Mouse (Mus musculus): Measurements from ENCODE around the gene Pusl1.

Pusl1 gene

DNA sequence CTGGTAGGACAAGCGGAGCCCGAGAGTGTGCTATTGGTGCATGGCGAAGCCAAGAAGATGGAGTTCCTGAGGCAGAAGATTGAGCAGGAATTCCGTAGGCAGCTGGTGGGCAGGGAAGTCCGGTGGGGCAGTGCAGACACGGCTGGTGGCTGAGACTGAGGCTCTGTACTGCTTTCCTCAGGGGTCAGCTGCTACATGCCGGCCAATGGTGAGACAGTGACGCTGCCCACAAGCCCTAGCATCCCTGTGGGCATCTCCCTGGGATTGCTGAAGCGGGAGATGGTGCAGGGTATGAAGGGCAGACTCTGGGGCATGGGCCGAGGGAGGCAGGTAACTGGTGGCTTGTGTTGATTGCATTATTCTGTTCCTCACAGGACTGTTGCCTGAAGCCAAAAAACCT lies 3.9 kb downstream of the Pusl1 start:
- no peak for DNase-seq (ENCODE audit: low spot score)

DNA sequence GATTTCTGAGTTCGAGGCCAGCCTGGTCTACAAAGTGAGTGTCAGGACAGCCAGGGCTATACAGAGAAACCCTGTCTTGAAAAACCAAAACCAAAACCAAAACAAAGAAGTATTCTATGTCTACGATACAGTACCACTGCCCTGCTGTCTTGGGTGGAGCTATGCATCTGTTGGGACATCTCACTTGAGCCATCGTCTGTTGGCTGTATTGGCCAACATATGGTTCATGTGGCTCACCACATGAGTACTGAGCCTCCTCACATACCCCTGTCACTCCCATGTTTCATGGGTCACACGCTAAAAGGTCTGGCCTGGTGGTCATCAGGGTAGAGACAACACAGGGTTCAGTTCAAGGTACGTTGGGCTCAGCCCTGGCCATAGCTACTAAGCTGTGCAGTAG lies 5.3 kb downstream of the Pusl1 start:
- no peak for DNase-seq (ENCODE audit: low spot score)

DNA sequence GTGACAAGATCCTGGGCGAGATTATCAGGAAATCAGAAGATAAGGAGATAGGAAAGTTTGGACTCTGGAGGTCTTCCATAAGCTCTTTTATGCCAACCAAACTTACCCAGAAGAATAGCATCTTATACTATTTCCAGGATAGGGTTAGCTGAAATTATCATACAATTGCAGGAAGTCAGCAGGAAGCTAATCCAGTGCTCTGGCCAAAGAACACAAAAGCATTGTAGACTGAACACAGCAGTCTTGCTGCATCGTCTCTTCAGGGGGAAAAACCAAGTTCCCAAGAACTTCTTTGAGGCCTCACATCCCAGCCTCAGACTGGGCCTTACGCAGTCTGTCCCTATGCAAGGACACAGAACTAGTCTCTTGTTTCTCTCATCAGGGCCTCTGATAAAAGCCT lies 8.0 kb downstream of the Pusl1 start:
- DNase-seq (ENCODE audit: low spot score), result no peak

DNA sequence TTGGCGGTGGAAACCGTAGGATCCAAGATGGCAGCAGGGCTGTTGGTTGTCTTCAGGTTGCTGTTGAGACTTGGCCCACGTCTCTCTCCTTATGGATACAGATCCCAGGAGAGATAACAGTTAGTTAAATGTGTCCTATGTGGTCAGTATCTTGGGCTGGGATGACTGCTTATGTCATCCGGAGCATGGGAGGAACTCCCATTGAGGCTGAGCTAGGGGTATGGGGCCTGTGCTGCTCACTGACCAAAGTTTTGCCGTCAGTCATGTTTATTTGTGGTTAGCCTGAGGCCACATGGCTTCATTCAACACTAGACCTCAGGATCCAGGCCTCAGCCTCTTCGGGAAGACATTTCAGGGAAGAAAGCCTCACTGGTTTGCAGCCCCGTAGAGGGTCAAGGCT lies 20.2 kb downstream of the Pusl1 start:
- no peak for DNase-seq (ENCODE audit: low spot score)

DNA sequence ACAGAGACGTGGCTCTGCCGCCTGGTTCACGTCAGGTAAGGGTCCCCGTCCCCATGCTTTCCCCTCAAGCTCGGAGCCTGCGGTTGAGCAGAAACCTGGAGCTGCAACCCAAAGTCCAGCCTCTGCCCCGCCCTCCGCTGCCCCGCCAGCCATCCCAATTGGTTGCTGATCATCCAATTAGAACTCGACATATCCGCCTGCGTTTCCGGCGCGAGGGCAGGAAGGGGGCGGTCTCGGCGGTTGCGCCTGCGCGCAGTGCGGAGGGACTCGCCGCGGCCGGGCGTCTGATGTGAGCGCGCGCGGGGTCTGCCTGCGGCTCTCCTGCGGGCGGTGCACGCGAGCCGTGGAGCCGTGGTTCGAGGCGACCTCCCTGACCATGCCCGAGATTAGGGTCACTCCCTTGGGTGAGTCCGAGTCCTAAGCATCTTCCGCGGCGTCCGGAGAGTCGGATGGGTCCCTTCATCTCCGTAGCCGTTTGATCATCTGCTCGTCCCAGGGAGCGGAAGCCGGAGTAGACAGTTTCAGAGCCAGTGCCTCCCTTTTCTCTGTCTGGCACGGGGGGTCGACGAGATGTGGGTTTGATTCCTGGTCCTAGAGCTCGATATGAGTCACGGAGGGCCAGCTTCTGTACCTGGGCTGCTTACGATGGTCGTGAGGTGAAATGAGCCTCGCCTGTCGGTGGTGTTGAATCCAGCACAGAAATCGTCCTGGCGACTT lies 22.1 kb downstream of the Pusl1 start, which contains the start of the genes Cptp and Ints11:
Cptp (minus strand) TSS at position 124 of the 717 bp plus-strand sequence.
Ints11 (plus strand) TSS at position 230 of the 717 bp plus-strand sequence.
- DNase-seq (ENCODE audit: low spot score), result peak; percentile 84

DNA sequence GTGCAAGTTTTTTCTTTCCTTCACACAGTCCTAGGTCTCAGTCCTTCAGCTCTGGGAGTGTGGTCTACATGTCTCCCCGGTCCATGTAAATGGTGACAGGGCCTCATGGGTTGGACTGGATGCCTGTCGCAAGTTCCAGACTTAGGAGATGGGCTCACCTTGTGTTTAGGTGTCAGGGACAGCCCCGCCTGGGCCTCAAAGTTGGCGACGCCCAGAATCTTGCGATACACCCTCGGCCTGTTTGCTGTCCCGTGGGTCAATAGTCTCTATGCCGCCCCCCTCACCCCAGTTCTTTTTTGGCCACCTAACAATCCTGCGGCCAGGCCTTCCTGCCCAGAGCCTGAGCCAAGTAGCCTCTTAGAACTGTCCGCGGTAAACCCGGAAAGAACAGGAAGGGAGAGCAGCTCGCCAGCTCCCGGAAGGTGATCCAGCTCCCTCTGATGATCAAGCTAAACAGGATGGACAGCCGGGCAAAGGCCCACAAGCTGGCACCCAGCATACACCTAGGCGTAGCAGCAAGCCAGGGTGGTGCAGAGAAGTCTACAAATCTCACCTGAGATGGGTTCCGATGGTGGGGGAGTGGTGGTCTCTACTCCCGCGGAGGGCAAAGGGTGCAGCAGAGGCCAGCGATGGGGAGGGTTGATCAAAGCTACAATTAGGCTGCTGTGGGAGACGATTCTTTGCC lies 22.8 kb downstream of the Pusl1 start:
- DNase-seq (ENCODE audit: low spot score), result no peak

DNA sequence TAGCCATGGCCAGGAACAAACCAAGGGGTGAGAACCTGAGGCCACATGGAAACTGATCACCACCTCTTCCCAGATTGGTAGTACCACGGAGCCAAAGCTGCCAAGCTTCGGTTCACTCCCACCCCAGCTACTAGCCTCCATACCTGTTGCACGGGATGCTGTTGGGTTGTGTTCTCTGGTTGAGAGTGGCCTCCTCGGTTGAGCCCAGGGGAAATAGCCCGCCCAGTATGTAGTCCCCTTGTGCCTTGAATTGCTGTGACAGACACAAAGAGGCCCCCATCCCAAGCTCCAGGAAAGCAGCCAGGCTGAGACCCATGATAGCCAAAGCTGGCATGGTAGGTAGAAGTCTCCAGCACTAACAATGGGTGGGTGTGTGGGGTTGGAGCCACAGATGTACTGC lies 28.6 kb downstream of the Pusl1 start, which contains the start of gene Tas1r3:
Tas1r3 (minus strand) TSS at position 362 of the 400 bp plus-strand sequence.
- no peak for DNase-seq (ENCODE audit: low spot score)

DNA sequence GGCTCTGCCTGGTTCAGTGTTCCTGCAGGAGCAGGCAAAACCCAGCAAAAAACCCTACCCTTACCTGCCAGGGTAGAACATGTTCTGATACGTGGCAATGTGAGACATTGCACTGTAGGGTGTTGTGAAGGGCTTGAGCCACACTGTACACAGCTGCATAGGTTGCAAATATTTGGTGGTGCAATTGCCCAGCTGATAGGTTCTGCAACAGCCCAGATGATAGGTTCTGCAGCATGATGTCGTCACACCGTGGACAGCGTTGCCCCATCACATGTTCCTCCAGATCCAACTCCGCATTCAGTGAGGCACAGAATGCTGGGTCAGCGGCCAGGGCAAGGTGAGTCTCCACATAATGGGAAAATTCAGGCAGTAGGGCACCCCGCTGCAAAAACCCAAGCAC lies 29.8 kb downstream of the Pusl1 start:
- DNase-seq (ENCODE audit: low spot score), result no peak

DNA sequence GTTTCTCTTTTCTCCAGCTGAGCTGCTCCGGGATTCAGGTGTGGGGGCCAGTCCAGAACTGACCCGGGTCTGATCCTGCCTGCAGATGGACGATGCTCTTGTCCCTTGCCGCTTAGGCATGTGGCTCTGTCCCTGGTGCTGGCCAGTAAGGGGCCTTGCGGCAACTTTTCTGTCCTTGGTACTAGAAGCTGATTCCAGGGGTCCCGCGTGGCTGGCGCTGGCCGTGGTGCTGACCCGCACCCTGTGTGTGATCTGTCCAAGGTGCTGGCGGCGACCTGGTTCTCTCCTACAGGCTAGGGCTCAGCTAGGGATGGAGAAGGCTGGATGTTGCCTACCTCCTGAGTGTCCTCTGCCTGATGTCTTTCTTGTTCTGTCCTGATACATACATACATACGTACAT lies 32.3 kb downstream of the Pusl1 start:
- no peak for DNase-seq (ENCODE audit: low spot score)

DNA sequence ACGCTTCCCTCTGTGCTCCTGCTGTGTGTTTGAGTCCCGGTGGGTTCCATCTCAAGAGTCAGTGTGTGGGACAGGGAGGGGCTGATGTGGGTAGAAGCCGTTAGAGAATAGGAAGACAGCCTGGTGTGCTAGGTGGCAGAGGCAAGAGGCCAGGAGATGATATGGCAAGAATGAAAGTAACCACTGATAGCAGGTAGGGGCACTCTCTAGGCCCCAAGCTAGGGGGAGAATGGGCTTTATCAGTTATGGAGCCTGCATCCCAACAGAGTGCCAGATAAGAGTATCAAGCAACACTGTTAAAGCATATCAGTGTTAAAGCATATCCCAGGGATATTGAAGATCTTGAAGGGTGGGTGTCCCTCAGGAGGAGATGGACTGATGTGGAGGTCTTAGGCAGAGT lies 34.7 kb downstream of the Pusl1 start:
- no peak for DNase-seq (ENCODE audit: low spot score)

DNA sequence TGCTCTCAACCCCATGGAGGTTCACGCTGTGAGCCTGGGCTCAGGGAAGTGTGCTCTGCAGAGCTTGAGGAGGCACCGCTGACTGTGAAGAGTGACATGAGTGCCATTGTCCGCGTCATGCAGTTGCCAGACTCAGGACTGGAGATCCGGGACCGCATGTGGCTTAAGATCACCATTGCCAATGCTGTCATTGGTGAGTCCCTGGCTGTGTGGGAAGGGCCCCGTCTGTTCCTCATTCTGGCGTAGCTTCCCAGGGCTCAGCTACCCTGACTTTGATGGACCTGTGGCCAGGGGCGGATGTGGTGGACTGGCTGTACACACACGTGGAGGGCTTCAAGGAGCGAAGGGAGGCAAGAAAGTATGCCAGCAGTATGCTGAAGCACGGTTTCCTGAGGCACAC lies 35.5 kb downstream of the Pusl1 start:
- no peak for DNase-seq (ENCODE audit: low spot score)

DNA sequence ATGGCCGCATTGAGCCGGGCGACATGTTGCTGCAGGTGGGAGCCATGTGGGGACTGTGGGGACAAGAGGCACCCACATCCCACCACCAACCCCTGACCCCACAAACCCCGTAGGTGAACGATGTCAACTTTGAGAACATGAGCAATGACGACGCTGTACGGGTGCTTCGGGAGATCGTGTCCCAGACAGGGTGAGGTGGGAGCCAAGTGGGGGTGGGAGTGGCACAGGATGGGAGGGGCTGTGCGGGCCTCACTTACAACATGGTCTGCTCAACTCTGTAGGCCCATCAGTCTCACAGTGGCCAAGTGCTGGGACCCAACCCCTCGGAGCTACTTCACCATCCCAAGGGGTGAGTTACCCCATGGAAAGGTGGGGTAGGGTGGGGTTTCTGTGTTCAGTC lies 36.6 kb downstream of the Pusl1 start:
- DNase-seq (ENCODE audit: low spot score), result no peak

DNA sequence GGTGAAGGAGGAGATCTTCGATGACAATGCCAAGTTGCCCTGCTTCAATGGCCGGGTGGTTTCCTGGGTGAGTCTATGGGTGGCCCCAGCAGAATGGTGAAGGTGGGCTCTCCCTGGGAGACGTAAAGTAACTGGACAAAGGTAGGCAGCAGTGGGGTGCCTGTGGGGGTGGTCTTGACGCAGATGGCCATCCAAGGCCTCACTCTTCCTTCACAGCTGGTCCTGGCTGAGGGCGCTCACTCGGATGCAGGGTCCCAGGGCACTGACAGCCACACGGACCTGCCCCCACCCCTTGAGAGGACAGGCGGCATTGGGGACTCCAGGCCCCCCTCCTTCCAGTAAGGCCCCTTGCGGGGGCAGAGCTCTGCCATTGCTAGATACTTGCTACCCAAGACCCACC lies 38.2 kb downstream of the Pusl1 start:
- DNase-seq (ENCODE audit: low spot score), result no peak

DNA sequence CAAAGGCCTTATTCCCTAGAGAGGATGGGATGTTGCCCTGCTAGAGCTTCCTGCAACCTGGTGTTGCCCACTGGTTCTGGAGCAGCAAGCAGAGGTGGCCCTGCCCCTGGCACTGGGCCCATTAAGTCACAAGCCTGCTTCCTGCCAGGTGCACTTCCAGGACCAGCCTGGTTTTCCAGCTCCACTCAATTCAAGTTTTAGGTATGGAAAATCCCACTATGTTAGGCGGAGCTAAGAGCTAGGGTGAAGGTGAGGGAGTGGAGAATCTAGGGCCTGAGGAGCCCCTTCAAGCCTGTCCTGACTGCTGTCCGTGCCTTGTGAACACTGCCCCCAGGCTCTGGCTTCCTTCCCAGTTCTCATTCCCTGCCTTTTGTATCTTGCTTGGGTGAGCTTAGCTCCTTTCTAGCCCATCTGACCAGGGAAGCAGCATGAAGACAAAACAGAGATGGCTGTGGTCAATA lies 39.6 kb downstream of the Pusl1 start:
- no peak for DNase-seq (ENCODE audit: low spot score)

DNA sequence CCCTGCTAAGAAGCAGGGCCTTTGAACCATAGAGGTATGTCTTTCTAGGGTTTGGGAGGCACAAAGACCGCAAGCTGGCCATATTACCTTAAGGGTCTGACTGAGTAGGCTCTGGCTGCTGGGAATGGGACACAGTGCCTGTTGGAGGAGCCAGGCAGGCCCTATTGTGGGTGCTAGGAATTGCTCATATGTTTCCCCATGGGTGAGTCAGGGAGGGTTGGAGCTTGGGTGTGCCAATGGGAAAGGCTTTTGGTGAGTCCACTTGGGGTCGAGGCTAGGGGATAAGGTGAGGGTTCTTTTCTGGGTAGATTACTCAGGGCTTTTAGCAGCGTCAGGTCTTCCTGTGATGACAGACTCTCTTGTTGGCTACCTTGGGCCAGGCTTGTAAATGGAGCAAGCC lies 40.2 kb downstream of the Pusl1 start:
- no peak for DNase-seq (ENCODE audit: low spot score)

DNA sequence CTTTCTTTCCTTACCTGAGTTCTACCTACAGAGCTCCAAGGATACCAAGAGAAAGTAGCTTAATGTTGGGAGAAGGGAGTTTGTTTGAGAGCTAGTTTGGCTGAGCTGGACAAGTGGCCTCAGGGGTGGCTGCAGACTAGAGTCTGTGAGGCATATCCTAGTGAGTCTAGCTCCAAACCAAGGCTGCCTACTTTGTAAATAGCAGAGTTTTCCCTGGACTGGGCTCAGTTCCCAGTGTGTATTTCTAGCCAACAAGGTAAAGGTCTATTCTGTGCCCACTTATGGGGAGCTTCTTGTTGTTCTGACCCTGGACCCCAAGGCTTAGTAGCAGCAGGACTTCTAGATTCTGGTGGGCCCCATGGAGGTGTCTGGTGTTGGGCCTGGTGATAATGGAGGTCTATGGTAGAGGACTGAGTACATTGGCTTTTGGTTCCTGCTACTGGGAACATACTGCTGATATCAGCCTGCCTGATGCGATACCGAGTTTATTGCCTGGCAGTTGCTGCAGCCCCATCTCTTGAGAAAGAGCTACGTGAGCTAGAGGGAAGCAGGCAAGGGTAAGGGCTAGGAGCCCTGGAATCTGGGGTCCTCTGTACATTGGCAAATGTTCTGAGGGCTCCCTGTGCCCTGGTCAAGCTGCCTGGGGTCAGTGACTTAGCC lies 41.7 kb downstream of the Pusl1 start:
- DNase-seq (ENCODE audit: low spot score), result no peak

DNA sequence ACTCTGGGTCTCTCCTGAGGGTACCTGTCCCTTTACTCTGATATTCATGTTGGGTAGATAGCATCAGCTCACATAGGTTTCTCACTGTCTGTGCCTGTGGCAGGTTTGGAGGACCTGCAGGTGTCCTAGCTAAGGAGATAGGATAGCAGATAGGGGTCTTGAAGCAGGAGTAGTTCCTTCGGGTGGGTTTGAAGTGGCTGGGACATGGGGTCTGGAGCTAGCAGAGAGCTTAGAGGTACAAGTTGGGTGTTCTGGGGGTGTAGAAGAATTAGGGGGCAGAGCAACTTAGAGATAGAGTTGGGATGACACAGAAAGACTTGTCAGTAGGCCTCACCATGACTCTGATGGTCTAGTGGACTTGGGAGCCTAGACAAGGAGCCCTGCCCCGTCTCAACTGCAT lies 42.2 kb downstream of the Pusl1 start:
- DNase-seq (ENCODE audit: low spot score), result no peak

DNA sequence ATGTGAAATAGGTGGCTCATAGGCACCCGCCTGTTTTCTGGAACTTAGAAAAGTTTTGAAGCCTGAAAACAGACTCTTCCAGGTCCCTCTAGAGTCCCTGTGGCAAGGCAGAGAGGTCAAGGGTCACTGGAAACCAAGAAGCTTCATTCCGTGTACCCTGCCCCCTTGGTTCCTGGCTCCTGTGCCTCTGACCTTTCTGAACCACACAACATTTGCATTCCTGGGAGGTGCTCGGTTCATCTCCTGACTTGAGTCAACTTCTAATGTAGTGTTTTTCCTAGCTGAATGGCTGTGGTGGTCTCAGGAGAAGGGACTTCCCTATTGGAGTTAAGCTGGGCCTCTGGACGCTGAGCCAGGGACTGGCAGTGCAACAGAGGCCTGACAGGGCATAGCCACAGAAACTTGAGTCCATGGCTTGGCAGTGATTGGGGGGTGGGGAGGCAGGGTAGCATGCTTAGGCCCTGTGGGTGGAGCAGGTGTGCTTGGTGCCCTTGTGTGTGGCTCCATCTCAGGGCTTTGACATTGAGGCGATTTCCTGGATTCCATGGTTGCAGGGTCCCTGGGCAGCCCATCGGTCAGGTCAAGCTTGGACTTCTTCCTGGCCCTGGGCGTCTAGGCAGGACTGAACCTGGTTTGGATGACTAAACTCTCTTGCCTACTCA lies 43.0 kb downstream of the Pusl1 start:
- DNase-seq (ENCODE audit: low spot score), result no peak

DNA sequence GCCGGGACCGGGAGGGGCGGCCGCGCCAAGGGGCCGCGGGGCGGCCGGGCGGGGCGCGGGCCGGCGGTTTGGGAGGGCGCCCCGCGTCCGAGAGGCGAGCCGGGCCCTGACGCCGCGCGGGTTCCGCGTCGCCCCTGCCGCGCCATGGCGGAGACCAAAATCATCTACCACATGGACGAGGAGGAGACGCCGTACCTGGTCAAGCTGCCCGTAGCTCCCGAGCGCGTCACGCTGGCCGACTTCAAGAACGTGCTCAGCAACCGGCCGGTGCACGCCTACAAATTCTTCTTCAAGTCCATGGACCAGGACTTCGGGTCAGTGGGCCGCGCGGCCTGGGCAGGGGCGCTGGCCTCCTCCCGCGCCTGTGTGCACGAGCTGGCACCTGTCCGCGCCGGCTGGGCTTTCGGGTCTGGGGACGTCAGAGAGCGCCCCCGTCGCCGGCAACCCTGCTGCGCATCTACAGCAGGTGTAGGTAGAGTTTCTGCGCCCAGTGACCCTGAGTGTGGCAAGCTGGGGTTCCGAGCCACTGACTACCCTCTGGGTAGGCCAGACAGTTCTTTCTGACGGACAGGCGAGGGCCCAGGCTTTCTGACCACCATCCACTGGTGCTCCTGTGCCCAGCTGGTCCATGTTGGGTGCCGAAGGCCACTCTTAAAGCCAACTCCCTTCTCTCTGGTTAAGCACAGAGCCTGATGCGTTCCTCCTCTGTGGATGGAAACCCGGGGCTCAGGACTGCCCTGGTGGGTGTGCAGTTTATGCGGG lies 43.8 kb downstream of the Pusl1 start:
- DNase-seq (ENCODE audit: low spot score), result no peak

DNA sequence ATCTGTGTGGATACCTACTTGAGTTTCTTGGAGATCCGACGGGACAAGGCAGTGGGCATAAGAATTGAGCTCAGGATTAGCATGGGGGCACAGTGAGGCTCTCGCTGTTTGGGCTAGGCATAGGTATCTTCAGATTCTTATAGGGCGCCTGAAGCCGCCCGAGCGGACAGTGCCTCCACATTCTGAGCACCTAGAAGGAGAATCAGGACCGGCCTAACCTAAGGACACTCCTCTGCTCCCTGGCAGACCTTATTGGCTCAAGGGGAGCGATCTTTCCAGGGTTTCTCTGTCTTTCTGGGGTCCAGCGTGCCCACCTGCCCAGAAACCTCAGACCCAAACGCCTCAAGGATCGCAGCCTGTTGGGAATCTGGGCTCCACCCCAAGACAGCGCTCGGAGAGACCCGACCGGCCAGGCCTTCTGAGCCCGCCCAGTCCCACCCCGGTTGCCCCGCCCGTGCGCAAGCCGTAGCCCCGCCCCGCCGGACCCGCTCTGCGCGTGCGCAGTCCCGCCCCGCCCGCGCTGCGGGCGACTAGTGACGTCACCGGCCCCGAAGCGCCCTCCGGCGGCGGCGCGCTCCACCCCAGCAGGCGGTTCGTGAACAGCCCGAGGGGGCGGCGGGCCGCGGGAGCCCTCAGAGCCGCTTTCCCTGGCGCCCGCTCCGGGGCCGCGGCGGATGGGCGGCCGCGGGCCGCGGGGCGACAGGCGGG lies 44.6 kb downstream of the Pusl1 start, which contains the start of gene Dvl1:
Dvl1 (plus strand) TSS at position 532 of the 708 bp plus-strand sequence.
- DNase-seq (ENCODE audit: low spot score), result peak; percentile 51

DNA sequence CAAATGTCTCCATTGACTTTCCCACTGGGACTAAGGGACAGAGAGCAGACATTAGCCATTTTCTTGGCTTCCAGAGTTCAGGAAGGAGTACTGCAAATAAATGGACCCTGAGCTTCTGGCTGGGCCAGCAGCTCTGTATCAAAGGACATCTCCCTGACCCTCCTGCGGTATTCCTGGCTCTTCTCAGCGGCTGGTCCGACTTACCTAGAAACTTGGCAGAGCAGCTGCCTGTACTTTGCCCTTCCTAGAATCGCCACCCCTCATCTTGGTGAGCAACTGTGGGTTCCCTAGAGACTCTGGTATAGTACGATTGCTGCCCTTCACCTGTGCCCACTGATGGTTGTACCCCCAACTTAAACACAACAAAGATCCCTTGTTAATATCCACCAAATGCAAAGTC lies 48.4 kb downstream of the Pusl1 start:
- DNase-seq (ENCODE audit: low spot score), result no peak

Measured in layer of hippocampus, adult 9-10 months (tissue).